Mouse (Mus musculus) embryonic facial prominence, embryonic 12.5 days (tissue): Measurements from ENCODE around the gene Esam. TPM values are rescaled to one million over a fixed set of nuclear protein-coding genes. Genes with fewer than 3 reads are reported as not detected.
A peak's percentile ranks its signal among the peaks of the same experiment; 100 is the strongest.

Experiments
- ATAC-seq: fragments of 200-750 bp; cut with Nextera tagmentation; 2 replicates; pipeline ENCODE4 v1.8.0; 2017; ENCODE audit not compliant: insufficient number of reproducible peaks, insufficient read depth, low FRiP score, low TSS enrichment
- H3K27ac ChIP-seq: fragments of 300-500 bp; sonication (generic); 2 replicates; pipeline ENCODE4 v1.5.1; 2016; ENCODE audit warnings: mild to moderate bottlenecking
- H3K27me3 ChIP-seq: fragments of 300-500 bp; sonication (generic); 2 replicates; pipeline ENCODE4 v1.6.1; 2016; ENCODE audit warnings: mild to moderate bottlenecking, moderate library complexity
- H3K36me3 ChIP-seq: fragments of 300-500 bp; sonication (generic); 2 replicates; pipeline ENCODE4 v1.6.1; 2016; ENCODE audit warnings: mild to moderate bottlenecking
- H3K4me1 ChIP-seq: fragments of 300-500 bp; sonication (generic); 2 replicates; pipeline ENCODE4 v1.6.1; 2016
- H3K4me2 ChIP-seq: fragments of 300-500 bp; sonication (generic); replicated peaks from 2 replicates; pipeline ENCODE4 v1.6.1; 2016; ENCODE audit warnings: mild to moderate bottlenecking, moderate library complexity
- H3K4me3 ChIP-seq: fragments of 300-500 bp; sonication (generic); 2 replicates; pipeline ENCODE4 v1.5.1; 2016; ENCODE audit warnings: mild to moderate bottlenecking
- H3K9ac ChIP-seq: fragments of 300-500 bp; sonication (generic); 2 replicates; pipeline ENCODE4 v1.6.1; 2016; ENCODE audit warnings: mild to moderate bottlenecking, moderate library complexity
- H3K9me3 ChIP-seq: fragments of 300-500 bp; sonication (generic); 2 replicates; pipeline ENCODE4 v1.6.1; 2016; ENCODE audit warnings: mild to moderate bottlenecking, moderate library complexity
- WGBS: fragments of 180-500 bp; shearing (Covaris S2); methylation state at CpG from one replicate; pipeline ENCODE4 v1.1.7; 2016; 5-methylcytosine and 5-hydroxymethylcytosine counted together
- polyA plus RNA-seq: library from polyadenylated mRNA; unstranded; fragments of >200 nt; fragmentation: Nextera tagmentation; extraction: Ambion mirVana; gene quantifications from 2 replicates; pipeline ENCODE4 v1.2.1, GENCODE M21; 2016

The Esam gene
- polyA plus RNA-seq, 1 experiment from 2014 or later = 34.0 TPM

DNA sequence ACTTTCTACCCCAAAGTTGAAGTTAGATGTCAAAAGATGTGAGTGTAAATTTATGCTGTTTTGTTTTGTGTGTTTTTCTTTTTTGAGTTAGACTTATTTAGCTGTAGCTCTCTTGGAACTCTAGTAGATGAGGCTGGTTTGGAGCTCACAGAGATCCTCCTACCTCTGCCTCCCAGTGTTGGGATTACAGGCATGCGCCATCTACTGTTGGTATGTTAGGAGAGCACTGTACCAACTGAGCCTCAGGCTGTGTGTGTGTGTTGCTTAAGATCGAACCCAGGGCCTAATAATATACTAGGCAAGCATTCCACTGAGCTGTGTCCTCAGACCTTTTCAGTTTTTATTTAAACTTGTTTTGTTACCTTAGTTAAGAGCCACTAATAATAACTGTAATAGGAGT, 15.8 kb upstream of the Esam start:
- H3K27ac ChIP-seq = no peak overlapping the region
- H3K4me3 ChIP-seq = no peak overlapping the region
- ATAC-seq = no peak
- H3K36me3 ChIP-seq = no peaks in the 10 kb centered on the region
- no peaks in the 10 kb centered on the region for H3K9me3 ChIP-seq
- 92% methylated on average over 2 of the region's 2 CpGs for WGBS
- no peak overlapping the region for H3K9ac ChIP-seq
- no peaks in the 10 kb centered on the region for H3K4me1 ChIP-seq
- H3K27me3 ChIP-seq = no peaks in the 10 kb centered on the region
- no peak overlapping the region for H3K4me2 ChIP-seq

DNA sequence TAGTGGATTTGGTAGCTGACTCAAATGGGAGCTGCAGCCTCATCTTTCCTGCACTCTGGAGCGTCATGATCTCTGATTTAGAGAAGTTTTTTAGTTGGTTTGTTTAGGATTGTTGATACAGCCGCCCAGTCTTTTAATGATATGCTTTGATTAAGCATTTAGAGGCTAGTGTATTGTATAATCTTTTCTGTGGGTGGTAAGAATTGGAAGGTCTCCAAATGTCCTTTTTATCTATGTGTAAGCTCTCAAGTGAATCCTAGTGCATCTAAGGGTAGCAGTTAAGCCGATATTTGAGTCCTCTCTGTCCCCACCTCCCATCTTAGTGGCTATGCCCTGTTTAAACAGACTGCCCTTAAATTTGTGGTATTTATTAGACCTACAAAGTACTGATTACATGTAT, 13.4 kb upstream of the Esam start:
- no peaks in the 10 kb centered on the region for H3K9me3 ChIP-seq
- H3K27me3 ChIP-seq = no peaks in the 10 kb centered on the region
- no peak overlapping the region for H3K4me2 ChIP-seq
- WGBS = 86% methylated on average over 3 of the region's 3 CpGs
- H3K27ac ChIP-seq = no peak overlapping the region
- no peak overlapping the region for H3K9ac ChIP-seq
- H3K4me3 ChIP-seq = no peak overlapping the region
- H3K36me3 ChIP-seq = peaks cover 8% of the 10 kb centered on the region
- no peak for ATAC-seq
- H3K4me1 ChIP-seq = no peaks in the 10 kb centered on the region

DNA sequence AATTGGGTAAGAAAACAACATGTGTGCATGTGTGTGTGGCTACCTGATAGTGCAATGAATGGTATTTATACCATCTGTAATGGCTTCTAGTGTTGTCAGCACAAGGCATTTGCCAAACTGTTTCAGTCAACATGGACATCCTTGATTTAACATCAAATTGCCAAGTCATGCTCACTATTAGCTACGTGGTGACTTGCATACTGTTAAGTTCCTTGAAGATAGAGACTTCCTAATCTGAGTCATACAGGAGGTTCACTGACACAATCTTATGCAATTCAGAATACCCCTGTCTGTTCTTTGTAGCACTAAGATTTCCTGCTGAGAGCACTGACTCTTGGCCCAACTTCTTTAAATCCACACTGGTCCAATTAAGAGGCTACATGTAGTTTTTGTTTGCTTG, 10.4 kb upstream of the Esam start:
- no peak for ATAC-seq
- Histone ChIP-seq H3K4me1 (no peaks in the 10 kb centered on the region), H3K27me3 (no peaks in the 10 kb centered on the region), H3K27ac (no peak overlapping the region), H3K9ac (no peak overlapping the region), H3K9me3 (no peaks in the 10 kb centered on the region), H3K4me2 (no peak overlapping the region), H3K36me3 (peaks cover 22% of the 10 kb centered on the region), H3K4me3 (no peak overlapping the region)
- 74% methylated on average over 1 of the region's 1 CpGs for WGBS

DNA sequence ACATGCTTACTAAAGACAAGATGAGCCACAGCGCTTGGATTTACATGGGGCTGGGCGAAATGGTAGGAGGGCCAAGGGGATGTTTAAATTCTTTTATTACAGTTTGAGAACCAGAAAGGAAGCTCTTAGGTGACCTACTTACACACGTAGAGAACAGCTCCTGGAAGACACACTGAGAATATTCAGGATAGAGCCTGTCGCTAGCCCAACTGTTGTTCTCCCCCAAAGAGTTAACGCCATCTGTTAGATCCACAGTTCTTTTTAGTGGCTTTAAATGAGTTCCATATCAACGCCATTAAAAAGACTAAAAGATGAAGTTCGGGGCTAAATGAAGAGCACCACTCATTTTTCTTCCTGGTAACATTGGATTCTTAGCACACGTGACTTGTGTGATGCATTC, 8.9 kb upstream of the Esam start:
- Histone ChIP-seq H3K27ac (no peak overlapping the region), H3K4me3 (no peak overlapping the region), H3K36me3 (peaks cover 31% of the 10 kb centered on the region), H3K27me3 (no peaks in the 10 kb centered on the region), H3K9me3 (no peaks in the 10 kb centered on the region), H3K9ac (no peak overlapping the region), H3K4me1 (no peaks in the 10 kb centered on the region), H3K4me2 (no peak overlapping the region)
- WGBS = 91% methylated on average over 8 of the region's 8 CpGs
- ATAC-seq = no peak

DNA sequence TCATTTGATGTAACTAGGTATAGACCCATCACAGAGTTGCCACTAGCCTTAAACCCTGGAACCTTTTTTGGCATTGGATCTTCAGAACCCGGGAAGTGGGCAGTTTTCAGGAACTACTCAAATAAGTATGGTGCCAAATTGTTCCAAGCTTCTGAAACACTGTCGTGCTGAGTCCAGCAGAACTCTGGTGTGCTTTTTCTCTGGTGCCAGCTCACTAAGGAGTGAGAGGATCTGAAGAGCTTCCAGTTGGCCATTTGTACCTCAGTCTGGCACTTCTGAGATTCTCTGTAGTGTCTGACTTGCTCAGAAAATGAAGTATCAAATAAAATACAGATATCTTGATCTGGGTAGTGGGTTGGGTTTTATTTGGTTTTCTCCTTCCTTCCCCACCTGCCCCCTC, 7.9 kb upstream of the Esam start:
- no peaks in the 10 kb centered on the region for H3K9me3 ChIP-seq
- no peaks in the 10 kb centered on the region for H3K27me3 ChIP-seq
- peaks cover 31% of the 10 kb centered on the region for H3K36me3 ChIP-seq
- no peak for ATAC-seq
- no peak overlapping the region for H3K27ac ChIP-seq
- no peak overlapping the region for H3K4me2 ChIP-seq
- no peak overlapping the region for H3K4me3 ChIP-seq
- no peaks in the 10 kb centered on the region for H3K4me1 ChIP-seq
- WGBS = 91% methylated on average over 2 of the region's 2 CpGs
- no peak overlapping the region for H3K9ac ChIP-seq

DNA sequence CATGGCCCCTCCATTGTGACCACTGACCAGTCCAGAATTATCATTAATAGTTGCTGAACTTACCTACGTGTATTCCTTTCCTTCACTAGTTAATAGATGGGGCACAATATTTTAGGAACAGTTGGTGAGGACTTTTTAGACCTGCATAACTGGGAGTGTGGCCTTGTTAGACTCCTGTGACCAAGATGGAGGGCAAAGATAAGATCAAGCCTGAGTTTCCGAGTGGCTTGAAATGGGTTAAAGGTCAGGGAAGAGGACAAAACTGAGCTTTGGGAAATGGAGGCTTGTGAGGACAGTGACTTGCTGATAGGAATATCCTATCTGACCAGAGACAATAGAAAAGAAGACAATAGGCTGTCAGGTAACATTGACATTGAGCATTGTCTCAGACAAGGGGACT, 2.4 kb upstream of the Esam start:
- no peak for ATAC-seq
- no peak overlapping the region for H3K9ac ChIP-seq
- H3K36me3 ChIP-seq = peaks cover 20% of the 10 kb centered on the region
- WGBS = 82% methylated on average over 2 of the region's 2 CpGs
- peaks cover 15% of the 10 kb centered on the region for H3K4me1 ChIP-seq
- H3K4me3 ChIP-seq = no peak overlapping the region
- peaks cover 50% of the 10 kb centered on the region for H3K27me3 ChIP-seq
- no peak overlapping the region for H3K4me2 ChIP-seq
- H3K27ac ChIP-seq = no peak overlapping the region
- H3K9me3 ChIP-seq = no peaks in the 10 kb centered on the region

DNA sequence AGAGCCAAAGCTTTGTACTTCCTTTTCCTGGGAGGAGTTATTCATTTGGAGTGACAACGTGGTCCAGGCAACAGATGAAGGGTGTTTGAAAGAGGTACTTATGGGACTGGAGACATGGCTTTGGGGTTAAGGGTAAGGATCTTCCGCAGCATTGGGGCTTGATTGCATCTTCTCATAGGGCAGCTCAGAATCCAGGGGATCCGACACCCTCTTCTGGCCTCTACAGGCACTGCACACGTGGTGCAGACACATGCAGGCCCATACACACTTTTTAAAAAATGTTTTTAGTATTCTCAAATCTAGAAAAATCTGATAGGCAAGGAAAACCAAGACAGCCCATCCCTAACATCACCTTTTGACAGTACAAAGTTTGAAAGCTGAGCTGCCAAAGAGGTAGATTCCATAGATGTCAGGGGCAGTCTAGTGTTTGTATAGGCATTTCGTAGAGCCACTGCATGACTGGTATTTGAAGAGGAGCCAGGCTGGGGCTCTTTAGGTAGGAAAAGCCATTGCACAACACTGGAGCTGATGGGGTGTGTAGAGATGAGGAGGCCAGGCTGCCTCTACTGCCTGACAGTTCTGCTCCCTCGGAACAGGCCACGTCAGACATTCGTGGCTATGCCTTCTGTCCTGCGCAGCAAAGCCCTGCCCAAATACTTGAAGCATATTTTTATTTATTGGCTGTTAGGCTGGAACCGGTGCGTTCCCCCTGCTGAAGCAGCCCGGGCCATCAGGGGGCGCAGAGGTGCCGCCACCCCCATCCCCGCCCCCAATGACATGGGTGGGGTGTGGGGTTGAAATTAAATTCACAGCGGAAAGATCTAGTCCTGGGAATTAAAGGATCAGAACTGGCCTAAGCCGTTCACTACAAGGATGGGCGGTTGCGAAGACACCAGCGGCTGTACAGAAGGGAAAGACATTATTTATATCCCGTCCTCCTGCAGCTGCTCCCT, 1.2 kb upstream of the Esam start:
- Histone ChIP-seq H3K27me3 (peaks cover 63% of the 10 kb centered on the region), H3K4me3 (0 out of 2 replicates have a peak overlapping the region, but pooled peaks have one; percentile 10), H3K9ac (no peak overlapping the region), H3K4me2 (peak overlapping the region; percentile 32; the same call in 1 of the 2 replicates), H3K4me1 (peaks cover 26% of the 10 kb centered on the region), H3K36me3 (peaks cover 13% of the 10 kb centered on the region), H3K9me3 (no peaks in the 10 kb centered on the region), H3K27ac (no peak overlapping the region)
- WGBS = 23% methylated on average over 21 of the region's 21 CpGs
- no peak for ATAC-seq

DNA sequence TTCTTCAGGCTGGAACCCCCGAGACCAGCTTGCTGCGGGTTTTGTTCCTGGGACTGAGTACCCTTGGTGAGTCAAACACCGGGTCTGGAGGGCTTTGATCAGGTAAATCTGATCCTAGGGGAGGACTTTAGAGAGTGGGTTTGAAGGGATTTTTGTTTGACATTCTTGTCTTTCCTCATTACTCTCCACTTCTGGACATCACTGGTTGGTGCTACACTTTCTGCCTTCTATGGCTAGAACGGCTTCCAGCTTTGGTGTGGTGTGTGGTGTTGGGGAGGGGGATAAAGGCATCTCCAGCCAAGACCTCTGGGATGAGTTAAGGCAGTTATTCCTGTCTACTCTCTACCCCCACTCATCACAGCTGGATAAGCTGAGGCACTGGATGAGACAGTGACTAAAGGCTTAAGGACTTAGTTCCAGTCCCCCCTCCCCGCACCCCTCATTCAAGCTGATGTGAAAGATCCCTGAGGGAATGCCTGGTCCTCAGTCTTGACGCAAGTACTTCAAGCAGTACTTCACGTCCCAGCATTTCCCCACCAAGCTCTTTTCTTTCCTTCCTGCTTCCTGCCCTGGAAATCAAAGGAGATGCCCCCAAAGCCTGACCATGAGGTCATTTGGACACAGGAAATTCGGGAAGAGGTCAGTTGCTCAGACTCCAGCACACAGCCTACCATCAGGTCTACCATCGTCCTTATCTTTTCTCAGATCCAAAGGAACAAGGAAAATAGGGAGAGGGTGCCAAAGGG, 520 bp downstream of the Esam start:
- no peak overlapping the region for H3K27ac ChIP-seq
- WGBS = 17% methylated on average over 9 of the region's 9 CpGs
- H3K27me3 ChIP-seq = peaks cover 68% of the 10 kb centered on the region
- no peak overlapping the region for H3K9ac ChIP-seq
- H3K36me3 ChIP-seq = peaks cover 5% of the 10 kb centered on the region; the same call in 1 of the 2 replicates
- H3K9me3 ChIP-seq = no peaks in the 10 kb centered on the region
- peaks cover 26% of the 10 kb centered on the region for H3K4me1 ChIP-seq
- H3K4me3 ChIP-seq = peak overlapping the region; percentile 10; the same call in 1 of the 2 replicates
- no peak for ATAC-seq
- H3K4me2 ChIP-seq = peak overlapping the region; percentile 32

DNA sequence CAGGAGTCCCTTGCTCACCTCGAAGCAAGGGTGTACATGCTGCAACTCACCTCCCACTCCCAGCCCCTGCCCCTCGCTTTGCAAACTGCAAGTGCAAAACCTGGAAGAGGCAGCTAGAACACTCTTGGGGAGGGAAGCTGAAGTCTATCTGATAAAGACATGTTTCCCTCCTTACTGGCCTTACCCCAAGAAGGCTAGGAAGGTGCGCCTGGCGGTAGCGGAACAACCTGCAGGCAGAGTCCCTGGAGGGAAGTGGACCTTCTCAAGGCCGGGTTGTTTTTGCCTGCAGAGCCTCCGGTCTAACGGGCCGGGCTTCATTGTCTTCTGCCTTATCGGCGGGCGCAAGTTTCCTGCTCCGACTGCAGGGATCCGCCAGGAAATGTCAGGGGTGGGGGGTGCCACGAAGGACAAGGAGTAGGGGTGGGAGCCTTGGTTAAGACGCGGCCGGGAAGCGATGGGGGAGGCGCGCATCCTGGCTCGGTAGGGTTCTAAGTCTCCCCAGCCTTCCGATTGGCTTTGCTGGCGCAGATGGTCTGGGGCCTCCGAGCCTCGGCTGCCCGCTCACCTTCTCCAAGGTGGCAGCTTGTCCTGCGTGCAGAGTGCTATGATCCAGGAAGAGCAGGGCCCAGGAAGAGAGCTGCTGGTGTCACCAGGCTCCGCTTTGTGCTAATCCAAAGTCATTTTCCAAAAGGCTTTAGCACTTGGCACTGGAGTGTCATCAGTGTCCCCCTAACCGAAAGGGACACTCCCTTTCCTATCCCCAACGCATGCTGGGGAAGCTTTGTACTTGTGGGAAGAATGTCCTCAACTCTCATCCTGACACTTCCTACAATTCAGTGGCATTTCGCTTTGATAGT, 2.4 kb downstream of the Esam start:
- H3K9me3 ChIP-seq = no peaks in the 10 kb centered on the region
- 2% methylated on average over 32 of the region's 32 CpGs for WGBS
- H3K4me3 ChIP-seq = peak overlapping the region; percentile 35
- peaks cover 68% of the 10 kb centered on the region for H3K27me3 ChIP-seq
- 0 out of 2 replicates have a peak, but pooled peaks have one; percentile 6 for ATAC-seq
- H3K36me3 ChIP-seq = 0 out of 2 replicates have a peak, but pooled peaks cover 3% of the 10 kb centered on the region
- 0 out of 2 replicates have a peak overlapping the region, but pooled peaks have one; percentile 0 for H3K9ac ChIP-seq
- 0 out of 2 replicates have a peak overlapping the region, but pooled peaks have one; percentile 25 for H3K27ac ChIP-seq
- peaks cover 26% of the 10 kb centered on the region for H3K4me1 ChIP-seq
- peak overlapping the region; percentile 50 for H3K4me2 ChIP-seq

DNA sequence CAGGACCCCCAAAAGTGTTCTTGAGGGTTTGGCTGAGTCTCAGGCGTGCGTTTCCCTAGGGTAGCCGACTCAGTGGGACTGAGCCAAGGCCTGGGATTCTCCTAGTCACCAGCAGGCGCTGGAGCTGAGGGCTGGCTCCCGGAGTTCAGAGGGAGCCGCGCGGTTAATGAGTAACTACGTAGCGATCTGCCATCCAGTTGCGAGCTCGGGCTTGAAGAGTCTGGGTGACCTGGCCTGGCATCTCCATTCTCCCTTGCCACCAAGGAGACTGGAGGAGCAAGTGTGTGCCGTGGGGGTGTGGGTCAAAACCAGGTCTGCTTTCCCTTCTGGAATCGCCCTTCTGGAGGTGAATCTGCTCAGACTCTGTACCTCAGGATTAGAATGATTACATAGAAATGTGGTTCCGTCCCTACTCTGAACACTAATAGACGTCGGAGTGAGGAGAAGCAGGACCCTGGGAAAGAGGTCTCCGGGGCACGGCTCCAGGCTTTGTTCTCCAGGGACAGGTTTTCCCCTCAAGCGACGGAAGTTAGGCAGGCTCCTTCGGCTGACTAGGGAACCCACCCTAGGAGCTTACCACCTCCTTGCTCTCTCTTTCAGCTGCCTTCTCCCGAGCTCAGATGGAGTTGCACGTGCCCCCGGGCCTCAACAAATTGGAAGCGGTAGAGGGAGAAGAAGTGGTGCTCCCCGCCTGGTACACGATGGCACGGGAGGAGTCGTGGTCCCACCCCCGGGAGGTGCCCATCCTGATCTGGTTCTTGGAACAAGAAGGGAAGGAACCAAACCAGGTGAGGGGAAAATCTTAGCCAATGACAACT, 3.2 kb downstream of the Esam start:
- H3K4me1 ChIP-seq = peaks cover 26% of the 10 kb centered on the region
- H3K4me3 ChIP-seq = peak overlapping the region; percentile 35
- peaks cover 61% of the 10 kb centered on the region for H3K27me3 ChIP-seq
- H3K4me2 ChIP-seq = peak overlapping the region; percentile 50
- no peaks in the 10 kb centered on the region for H3K9me3 ChIP-seq
- H3K9ac ChIP-seq = peak overlapping the region; percentile 2; the same call in 1 of the 2 replicates
- ATAC-seq = no peak
- H3K36me3 ChIP-seq = 0 out of 2 replicates have a peak, but pooled peaks cover 2% of the 10 kb centered on the region
- H3K27ac ChIP-seq = no peak overlapping the region
- WGBS = 2% methylated on average over 31 of the region's 31 CpGs
